Comparison of ENCODE assay signal across 9 mouse cellular contexts in the genomic region with DNA sequence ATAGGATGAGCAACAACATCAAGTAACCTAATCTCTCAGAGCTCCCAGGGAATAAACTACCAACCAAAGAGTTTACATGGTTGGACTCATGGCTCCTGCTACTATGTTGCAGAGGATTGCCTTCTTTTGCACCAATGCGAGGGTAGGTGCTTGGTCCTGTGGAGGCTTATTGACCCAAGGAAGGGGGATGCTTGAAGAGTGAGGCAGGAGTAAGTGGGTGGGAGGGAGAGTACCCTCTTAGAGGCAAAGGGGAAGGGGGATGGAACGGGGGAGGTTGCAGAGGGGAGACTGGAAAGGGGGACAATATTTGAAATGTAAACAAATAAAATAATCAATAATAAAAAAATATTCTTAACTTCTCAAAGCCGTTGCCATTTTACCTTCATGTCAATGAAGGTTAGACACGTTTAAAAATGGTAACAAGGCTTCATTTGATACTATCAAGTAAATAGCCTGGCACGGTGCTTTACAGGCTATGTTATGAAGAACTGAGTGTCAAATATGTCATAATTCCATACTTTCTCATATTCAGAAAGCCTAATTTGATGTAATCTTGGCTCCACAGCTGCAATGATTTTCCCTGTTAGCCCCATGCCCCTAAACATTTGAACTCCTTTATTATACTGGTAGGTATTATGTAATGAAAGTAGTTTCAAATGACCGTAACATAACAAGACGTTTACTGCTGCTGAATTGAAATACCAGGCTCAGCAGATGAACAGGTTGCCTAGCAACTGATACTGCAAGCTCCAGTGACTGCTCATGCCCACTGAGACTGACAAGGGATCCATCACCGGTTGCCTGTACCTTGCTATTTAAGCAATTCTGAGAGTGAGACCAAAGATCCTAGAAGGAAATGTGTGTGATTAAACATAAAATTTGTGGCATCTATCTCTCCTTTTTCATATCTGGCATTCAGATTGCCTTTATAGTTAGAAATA.
DNase-seq lines count a peak whose midpoint lies in the region; ATAC-seq and TF ChIP-seq lines count a peak whose summit lies in the region.
"Had no signal": no experiment of that assay in that cellular context is flagged by ENCODE, and none has a peak within 500 bp of the region (broad histone marks: within the 10 kb centered on the region; RNA-seq: fewer than 3 reads in every experiment).

No protein-coding gene starts in this region.

- H3K27me3 ChIP-seq in kidney, postnatal 0 days (ENCODE audit: insufficient read depth, low read length) = no peaks in the 10 kb centered on the region
- no peaks in the 10 kb centered on the region for H3K27me3 ChIP-seq in forebrain, embryonic 12.5 days
- no peaks in the 10 kb centered on the region for H3K27me3 ChIP-seq in kidney, embryonic 14.5 days (ENCODE audit: control insufficient read depth, insufficient read depth, low read length)

- H3K4me1 ChIP-seq in kidney, postnatal 0 days (replicated peaks; ENCODE audit: insufficient read depth, low read length) = no peaks in the 10 kb centered on the region
- peaks cover 10% of the 10 kb centered on the region; the same call in 1 of the 2 replicates for H3K4me1 ChIP-seq in forebrain, embryonic 12.5 days
- no peaks in the 10 kb centered on the region for H3K4me1 ChIP-seq in kidney, embryonic 14.5 days (ENCODE audit: control insufficient read depth, insufficient read depth, low read length)

- no peak overlapping the region for H3K4me2 ChIP-seq in kidney, postnatal 0 days (ENCODE audit: low read length)
- H3K4me2 ChIP-seq in forebrain, embryonic 12.5 days = peak overlapping the region; percentile 25; the same call in 1 of the 2 replicates
- H3K4me2 ChIP-seq in kidney, embryonic 14.5 days (replicated peaks; ENCODE audit: low read depth, low read length) = no peak overlapping the region

- no peak overlapping the region for H3K27ac ChIP-seq in kidney, postnatal 0 days
- H3K27ac ChIP-seq in forebrain, embryonic 12.5 days = 0 out of 2 replicates have a peak overlapping the region, but pooled peaks have one; percentile 36
- no peak overlapping the region for H3K27ac ChIP-seq in kidney, embryonic 14.5 days (ENCODE audit: low read depth, low read length)
- H3K27ac ChIP-seq: liver, embryonic 14.5 days had no signal

- 0 out of 2 replicates have a peak, but pooled peaks have one; percentile 52 for ATAC-seq in kidney, postnatal 0 days (replicated peaks; ENCODE audit: low FRiP score, low read depth)
- peak; percentile 95 for ATAC-seq in forebrain, embryonic 12.5 days (ENCODE audit: low FRiP score)
- no peak for ATAC-seq in monocyte, adult 5-6 weeks (replicated peaks; ENCODE audit: insufficient number of reproducible peaks, low FRiP score, low TSS enrichment, poor library complexity, severe bottlenecking)
- ATAC-seq in kidney, embryonic 14.5 days (ENCODE audit: low FRiP score, low TSS enrichment) = no peak

- H3K9ac ChIP-seq in kidney, postnatal 0 days (ENCODE audit: low read depth, low read length) = no peak overlapping the region
- no peak overlapping the region for H3K9ac ChIP-seq in forebrain, embryonic 12.5 days
- no peak overlapping the region for H3K9ac ChIP-seq in kidney, embryonic 14.5 days (ENCODE audit: low read depth, low read length)
- H3K9ac ChIP-seq: liver, embryonic 14.5 days had no signal

- H3K4me3 ChIP-seq in kidney, postnatal 0 days (replicated peaks; ENCODE audit: low read depth, low read length) = no peak overlapping the region
- no peak overlapping the region for H3K4me3 ChIP-seq in forebrain, embryonic 12.5 days (replicated peaks)
- H3K4me3 ChIP-seq in kidney, embryonic 14.5 days (ENCODE audit: low read length) = no peak overlapping the region

- no peak for TF ChIP-seq CTCF in kidney, postnatal 0 days (IDR thresholded peaks at IDR 0.05; ENCODE audit: low read depth)

- WGBS in kidney, postnatal 0 days = 61% methylated on average over 8 of the region's 8 CpGs
- WGBS in forebrain, embryonic 12.5 days = 38% methylated on average over 8 of the region's 8 CpGs
- WGBS in kidney, embryonic 14.5 days = 64% methylated on average over 8 of the region's 8 CpGs

- DNase-seq in kidney, postnatal 0 days (ENCODE audit: low spot score) = peak; percentile 10
- DNase-seq in kidney, postnatal 36 days = no peak
- peak; percentile 14 to 25 for DNase-seq in left cerebral cortex, adult 18-20 months (ENCODE audit: low spot score in 2 of 2)
- peak; percentile 80 for DNase-seq in retina, postnatal 1 day
- no peak for DNase-seq in lung, postnatal 4 days

- H3K36me3 ChIP-seq in kidney, postnatal 0 days (ENCODE audit: insufficient read depth, low read length) = no peaks in the 10 kb centered on the region
- no peaks in the 10 kb centered on the region for H3K36me3 ChIP-seq in forebrain, embryonic 12.5 days (replicated peaks)
- no peaks in the 10 kb centered on the region for H3K36me3 ChIP-seq in kidney, embryonic 14.5 days (ENCODE audit: control insufficient read depth, insufficient read depth, low read length)

- no peaks in the 10 kb centered on the region for H3K9me3 ChIP-seq in kidney, postnatal 0 days (replicated peaks; ENCODE audit: low read length)
- H3K9me3 ChIP-seq in forebrain, embryonic 12.5 days = no peaks in the 10 kb centered on the region
- H3K9me3 ChIP-seq in kidney, embryonic 14.5 days (ENCODE audit: control insufficient read depth, low read length) = no peaks in the 10 kb centered on the region

Comparison
In these comparisons a context has a peak if more than half of its experiments do, and no peak if none do; other contexts are left out.
1. ATAC-seq: peak in kidney, postnatal 0 days (single experiment) and forebrain, embryonic 12.5 days (single experiment); none in monocyte, adult 5-6 weeks (single experiment) and kidney, embryonic 14.5 days (single experiment).
2. DNase-seq: peak in kidney, postnatal 0 days (single experiment), left cerebral cortex, adult 18-20 months (2 of 2) and retina, postnatal 1 day (single experiment); none in kidney, postnatal 36 days (0 of 2) and lung, postnatal 4 days (0 of 2).